Mouse (Mus musculus) stomach, embryonic 16.5 days (tissue): ENCODE results near the gene Rbm26. TPM values are rescaled to one million over a fixed set of nuclear protein-coding genes. Genes with fewer than 3 reads are reported as not detected.

ENCODE experiments used
- ATAC-seq: fragments of 200-750 bp; cut with Nextera tagmentation; 2 replicates; pipeline ENCODE4 v1.8.0; 2017; ENCODE audit warnings: moderate number of reproducible peaks, moderate TSS enrichment; ENCODE audit not compliant: insufficient read depth, low FRiP score
- H3K27ac ChIP-seq: fragments of 300-500 bp; sonication (generic); 2 replicates; pipeline ENCODE4 v1.5.1; 2014; ENCODE audit warnings: low read length
- H3K27me3 ChIP-seq: fragments of 300-500 bp; sonication (generic); 2 replicates; pipeline ENCODE4 v1.6.1; 2014; ENCODE audit warnings: low read length, control low read depth, mixed read lengths; ENCODE audit not compliant: control insufficient read depth, insufficient read depth
- H3K36me3 ChIP-seq: fragments of 300-500 bp; sonication (generic); 2 replicates; pipeline ENCODE4 v1.6.1; 2014; ENCODE audit warnings: low read length; ENCODE audit not compliant: control insufficient read depth, insufficient read depth
- H3K4me1 ChIP-seq: fragments of 300-500 bp; sonication (generic); 2 replicates; pipeline ENCODE4 v1.6.1; 2014; ENCODE audit warnings: low read length, control low read depth, mixed read lengths; ENCODE audit not compliant: control insufficient read depth, insufficient read depth
- H3K4me2 ChIP-seq: fragments of 300-500 bp; sonication (generic); 2 replicates; pipeline ENCODE4 v1.6.1; 2014; ENCODE audit warnings: low read depth, low read length, mixed read lengths
- H3K4me3 ChIP-seq: fragments of 300-500 bp; sonication (generic); replicated peaks from 2 replicates; pipeline ENCODE4 v1.5.1; 2014; ENCODE audit warnings: mild to moderate bottlenecking, low read length
- H3K9ac ChIP-seq: fragments of 300-500 bp; sonication (generic); 2 replicates; pipeline ENCODE4 v1.6.1; 2014; ENCODE audit warnings: low read length
- H3K9me3 ChIP-seq: fragments of 300-500 bp; sonication (generic); replicated peaks from 2 replicates; pipeline ENCODE4 v1.6.1; 2016; ENCODE audit warnings: low read length, control low read depth; ENCODE audit not compliant: control insufficient read depth
- WGBS: fragments of 180-500 bp; shearing (Covaris S2); extraction: QIAGEN DNeasy Blood & Tissue Kit; methylation state at CpG from one replicate; pipeline ENCODE4 v1.1.7; 2014; 5-methylcytosine and 5-hydroxymethylcytosine counted together
- polyA plus RNA-seq: library from polyadenylated mRNA; unstranded; fragments of >200 nt; fragmentation: Nextera tagmentation; extraction: Ambion mirVana; gene quantifications from 2 replicates; pipeline ENCODE4 v1.2.1, GENCODE M21; 2015

The Rbm26 gene
- polyA plus RNA-seq, 1 experiment from 2014 or later: 27.6 TPM

DNA sequence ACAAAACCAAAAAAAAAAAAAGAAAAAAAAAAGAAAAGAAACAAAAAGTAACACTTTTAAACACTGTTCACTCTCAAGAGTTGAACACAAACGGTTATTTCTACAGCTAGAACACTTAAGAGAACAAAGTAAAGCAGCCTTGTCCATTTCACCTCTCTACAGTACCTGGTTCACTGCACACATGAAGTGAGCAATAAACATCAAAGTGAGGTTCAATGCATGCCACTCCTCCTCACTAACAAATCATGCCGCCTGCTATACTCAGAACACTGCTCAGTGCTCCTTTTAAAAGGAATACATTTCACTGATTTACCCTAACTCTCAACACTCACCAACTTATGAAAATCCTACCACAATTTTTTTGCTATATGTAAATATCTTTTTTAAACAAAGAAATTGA lies 61.7 kb downstream of the Rbm26 start:
- ATAC-seq: no peak
- Histone ChIP-seq H3K4me2 (no peak overlapping the region), H3K27me3 (no peaks in the 10 kb centered on the region), H3K4me1 (no peaks in the 10 kb centered on the region), H3K9me3 (no peaks in the 10 kb centered on the region), H3K9ac (no peak overlapping the region), H3K36me3 (peaks cover 5% of the 10 kb centered on the region; the same call in 1 of the 2 replicates), H3K27ac (no peak overlapping the region), H3K4me3 (no peak overlapping the region)
- WGBS: 86% methylated on average over 2 of the region's 2 CpGs

GRCm38 (mm10) chr14:105106252-105106651 lies 70.9 kb downstream of the Rbm26 start:
- Histone ChIP-seq H3K27ac (no peak overlapping the region), H3K36me3 (no peaks in the 10 kb centered on the region), H3K4me1 (no peaks in the 10 kb centered on the region), H3K4me2 (no peak overlapping the region), H3K27me3 (no peaks in the 10 kb centered on the region), H3K9ac (no peak overlapping the region), H3K4me3 (no peak overlapping the region), H3K9me3 (no peaks in the 10 kb centered on the region)
- 90% methylated on average over 2 of the region's 2 CpGs for WGBS
- ATAC-seq: no peak

DNA sequence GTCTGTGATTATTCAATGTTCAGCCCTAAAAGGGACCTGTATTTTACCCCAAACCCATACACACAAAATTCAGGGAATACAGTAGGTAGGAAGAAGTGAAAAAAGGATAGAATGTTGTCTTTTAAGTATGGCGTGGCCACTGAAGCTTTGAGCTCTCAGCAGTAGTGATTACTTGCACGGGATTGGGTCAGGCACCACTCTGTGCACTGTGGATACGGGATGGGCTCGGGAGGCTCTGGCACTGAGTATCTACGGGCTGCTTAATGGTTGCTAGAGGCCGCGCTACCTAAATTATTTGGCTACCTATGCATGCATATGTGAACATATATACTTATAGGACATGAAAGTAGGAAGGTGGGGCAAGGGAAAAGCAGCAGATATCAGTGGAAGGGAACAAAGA lies 78.3 kb downstream of the Rbm26 start:
- Histone ChIP-seq H3K36me3 (no peaks in the 10 kb centered on the region), H3K4me2 (no peak overlapping the region), H3K4me1 (no peaks in the 10 kb centered on the region), H3K9ac (no peak overlapping the region), H3K27me3 (no peaks in the 10 kb centered on the region), H3K4me3 (no peak overlapping the region), H3K27ac (no peak overlapping the region), H3K9me3 (no peaks in the 10 kb centered on the region)
- ATAC-seq: no peak
- WGBS: 78% methylated on average over 7 of the region's 7 CpGs

- H3K4me3 ChIP-seq: no peak overlapping the region
- WGBS: 43% methylated on average over 3 of the region's 3 CpGs
- H3K27ac ChIP-seq: no peak overlapping the region
- no peak overlapping the region for H3K9ac ChIP-seq
- H3K9me3 ChIP-seq: no peaks in the 10 kb centered on the region
- no peak for ATAC-seq
- no peak overlapping the region for H3K4me2 ChIP-seq
- no peaks in the 10 kb centered on the region for H3K4me1 ChIP-seq
- no peaks in the 10 kb centered on the region for H3K36me3 ChIP-seq
- H3K27me3 ChIP-seq: no peaks in the 10 kb centered on the region
These were observed 80.9 kb downstream of the Rbm26 start for GRCm38 (mm10) chr14:105096221-105096620.

DNA sequence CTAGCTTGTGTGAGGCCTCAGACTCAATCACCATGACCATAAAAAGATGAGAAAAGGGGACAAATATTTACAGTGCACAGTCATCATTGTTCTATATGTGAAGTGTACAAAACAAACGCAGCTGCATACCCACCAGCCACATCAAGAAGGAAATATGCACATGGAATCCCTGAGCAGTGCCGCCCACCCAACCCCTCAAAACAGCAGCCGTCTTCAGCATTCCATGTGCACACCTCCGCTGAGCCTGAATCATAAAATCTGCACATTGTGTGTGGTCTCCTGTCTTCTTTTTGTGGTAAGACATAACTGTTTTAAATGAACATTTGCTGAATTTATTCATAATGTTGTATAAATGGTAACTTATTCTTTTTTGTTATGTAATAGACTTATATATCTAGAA lies 90.1 kb downstream of the Rbm26 start:
- no peaks in the 10 kb centered on the region for H3K36me3 ChIP-seq
- H3K27me3 ChIP-seq: no peaks in the 10 kb centered on the region
- no peak overlapping the region for H3K4me3 ChIP-seq
- H3K9ac ChIP-seq: no peak overlapping the region
- no peak for ATAC-seq
- WGBS: 67% methylated on average over 4 of the region's 4 CpGs
- H3K4me2 ChIP-seq: no peak overlapping the region
- H3K4me1 ChIP-seq: no peaks in the 10 kb centered on the region
- H3K9me3 ChIP-seq: no peaks in the 10 kb centered on the region
- H3K27ac ChIP-seq: no peak overlapping the region

DNA sequence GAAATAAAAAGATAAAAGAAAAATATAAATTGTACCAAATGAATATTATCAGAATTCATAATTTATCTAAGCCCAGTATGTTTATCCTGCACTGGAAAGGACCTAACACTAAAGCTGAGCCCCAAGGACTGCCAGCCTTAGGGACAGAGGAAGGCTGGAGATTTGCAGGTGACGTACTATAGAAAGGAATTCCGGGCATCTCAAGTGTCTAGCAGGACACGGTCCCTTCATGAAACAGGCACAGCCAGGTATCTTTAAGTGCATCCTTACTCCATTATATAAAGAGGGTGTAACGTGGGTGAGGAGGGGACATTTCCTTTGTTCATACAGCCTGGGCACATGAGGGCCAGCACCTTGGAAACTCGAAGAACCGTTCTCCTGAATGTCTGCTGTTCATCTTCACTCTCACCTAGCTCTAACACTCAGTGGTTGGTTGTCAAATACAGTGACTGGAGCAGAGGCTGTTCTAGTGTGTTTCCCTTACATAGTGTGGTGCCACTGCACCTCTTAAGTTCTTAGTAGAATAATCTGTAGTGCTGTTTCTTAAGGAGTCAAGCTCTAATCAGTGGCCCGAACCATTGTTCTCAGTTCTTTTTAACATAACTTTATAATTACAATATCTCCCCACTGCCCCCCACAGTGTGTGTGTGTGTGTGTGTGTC lies 91.7 kb downstream of the Rbm26 start:
- no peak for ATAC-seq
- 53% methylated on average over 7 of the region's 7 CpGs for WGBS
- Histone ChIP-seq H3K4me2 (no peak overlapping the region), H3K36me3 (no peaks in the 10 kb centered on the region), H3K9me3 (no peaks in the 10 kb centered on the region), H3K4me3 (no peak overlapping the region), H3K9ac (no peak overlapping the region), H3K27ac (no peak overlapping the region), H3K4me1 (no peaks in the 10 kb centered on the region), H3K27me3 (no peaks in the 10 kb centered on the region)

DNA sequence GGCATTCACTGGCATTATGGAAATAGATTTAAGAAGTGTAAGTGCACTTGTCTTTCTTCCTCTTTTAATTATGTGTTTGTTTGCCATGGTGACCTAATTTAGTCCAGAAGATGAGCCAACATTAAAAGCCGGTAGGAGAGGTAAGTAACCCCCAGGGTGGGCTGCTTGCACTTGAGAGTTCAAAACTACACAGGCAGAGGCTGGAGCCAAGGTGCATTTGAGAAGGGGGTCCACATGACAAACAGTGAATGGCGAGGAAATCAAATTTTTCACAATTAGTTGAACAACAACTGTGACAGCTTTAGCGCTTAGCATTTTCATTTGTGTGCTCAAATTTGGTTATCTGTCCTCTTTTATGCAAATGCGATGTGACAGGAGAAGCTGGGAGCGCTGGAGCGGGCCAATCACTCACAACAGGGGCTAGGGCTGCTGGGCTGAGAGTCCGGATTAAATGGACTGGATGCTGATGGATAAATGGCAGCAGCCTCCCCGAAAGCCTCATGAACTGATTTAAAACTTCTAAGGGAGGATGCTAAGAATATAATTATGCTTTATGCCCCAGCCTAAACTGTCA lies 92.3 kb downstream of the Rbm26 start:
- no peak overlapping the region for H3K27ac ChIP-seq
- no peak for ATAC-seq
- H3K4me3 ChIP-seq: no peak overlapping the region
- 58% methylated on average over 8 of the region's 8 CpGs for WGBS
- H3K4me1 ChIP-seq: no peaks in the 10 kb centered on the region
- no peaks in the 10 kb centered on the region for H3K9me3 ChIP-seq
- no peaks in the 10 kb centered on the region for H3K36me3 ChIP-seq
- no peak overlapping the region for H3K4me2 ChIP-seq
- H3K9ac ChIP-seq: no peak overlapping the region
- H3K27me3 ChIP-seq: no peaks in the 10 kb centered on the region

- ATAC-seq: no peak
- Histone ChIP-seq H3K27ac (no peak overlapping the region), H3K9ac (no peak overlapping the region), H3K9me3 (no peaks in the 10 kb centered on the region), H3K4me3 (no peak overlapping the region), H3K4me1 (no peaks in the 10 kb centered on the region), H3K4me2 (no peak overlapping the region), H3K27me3 (no peaks in the 10 kb centered on the region), H3K36me3 (no peaks in the 10 kb centered on the region)
- 86% methylated on average over 11 of the region's 11 CpGs for WGBS
These were observed 93.0 kb downstream of the Rbm26 start for GRCm38 (mm10) chr14:105084106-105084505.

GRCm38 (mm10) chr14:105074776-105075175 lies 102.4 kb downstream of the Rbm26 start:
- Histone ChIP-seq H3K27ac (no peak overlapping the region), H3K27me3 (no peaks in the 10 kb centered on the region), H3K9me3 (no peaks in the 10 kb centered on the region), H3K36me3 (no peaks in the 10 kb centered on the region), H3K4me1 (no peaks in the 10 kb centered on the region), H3K4me3 (no peak overlapping the region), H3K9ac (no peak overlapping the region), H3K4me2 (no peak overlapping the region)
- ATAC-seq: no peak
- WGBS: 87% methylated on average over 2 of the region's 2 CpGs
